Mouse (Mus musculus): ENCODE results near the gene Thtpa. TPM values are rescaled to one million over a fixed set of nuclear protein-coding genes. Genes with fewer than 3 reads are reported as not detected.

Gene Thtpa
- polyA plus RNA-seq, 1 experiment, result 12.3 TPM

- Histone ChIP-seq H3K27ac (ENCODE audit: insufficient read depth, low read depth, low read length) (no peak overlapping the region), H3K4me1 (ENCODE audit: control insufficient read depth, insufficient read depth, low read length) (peaks cover 14% of the 10 kb centered on the region), H3K4me3 (ENCODE audit: insufficient read depth, low read length) (no peak overlapping the region)
- TF ChIP-seq CTCF (IDR thresholded peaks at IDR 0.05; ENCODE audit: low read depth, low read length) (no peak), POLR2A (IDR thresholded peaks at IDR 0.05; ENCODE audit: borderline replicate concordance, low read depth, low read length) (no peak)
These were observed 9.8 kb downstream of the Thtpa start for GRCm38 (mm10) chr14:55104365-55104764.

GRCm38 (mm10) chr14:55105386-55105785 is 10.8 kb downstream of the Thtpa start:
- Histone ChIP-seq H3K4me3 (ENCODE audit: insufficient read depth, low read length) (peak overlapping the region; percentile 79), H3K27ac (ENCODE audit: insufficient read depth, low read depth, low read length) (peak overlapping the region; percentile 35; the same call in 1 of the 2 replicates)

GRCm38 (mm10) chr14:55105836-55106809 is 11.5 kb downstream of the Thtpa start, which contains the start of gene Ap1g2:
Ap1g2 (minus strand) TSS chr14:55106593.
- TF ChIP-seq POLR2A (IDR thresholded peaks at IDR 0.05; ENCODE audit: borderline replicate concordance, low read depth, low read length) (no peak), CTCF (IDR thresholded peaks at IDR 0.05; ENCODE audit: low read depth, low read length) (no peak)
- peak within 1 kb of the TSS; percentile 79 for H3K4me3 ChIP-seq (ENCODE audit: insufficient read depth, low read length)
- H3K27ac ChIP-seq (ENCODE audit: insufficient read depth, low read depth, low read length), result peak within 1 kb of the TSS; percentile 77
- peaks cover 14% of the 10 kb centered on the region for H3K4me1 ChIP-seq (ENCODE audit: control insufficient read depth, insufficient read depth, low read length)

More at GRCm38 (mm10) chr14:55105386-55105785, 10.8 kb downstream of the Thtpa start:
- peaks cover 14% of the 10 kb centered on the region for H3K4me1 ChIP-seq (ENCODE audit: control insufficient read depth, insufficient read depth, low read length)
- no peak for TF ChIP-seq POLR2A (IDR thresholded peaks at IDR 0.05; ENCODE audit: borderline replicate concordance, low read depth, low read length)
- TF ChIP-seq CTCF (IDR thresholded peaks at IDR 0.05; ENCODE audit: low read depth, low read length), result no peak

- TF ChIP-seq POLR2A (IDR thresholded peaks at IDR 0.05; ENCODE audit: borderline replicate concordance, low read depth, low read length) (no peak), CTCF (IDR thresholded peaks at IDR 0.05; ENCODE audit: low read depth, low read length) (no peak)
- Histone ChIP-seq H3K4me1 (ENCODE audit: control insufficient read depth, insufficient read depth, low read length) (peaks cover 14% of the 10 kb centered on the region), H3K4me3 (ENCODE audit: insufficient read depth, low read length) (no peak overlapping the region), H3K27ac (ENCODE audit: insufficient read depth, low read depth, low read length) (0 out of 2 replicates have a peak overlapping the region, but pooled peaks have one; percentile 6)
These were observed 12.4 kb downstream of the Thtpa start for GRCm38 (mm10) chr14:55106990-55107389.

GRCm38 (mm10) chr14:55108202-55108870 is 13.8 kb downstream of the Thtpa start:
- Histone ChIP-seq H3K4me1 (ENCODE audit: control insufficient read depth, insufficient read depth, low read length) (peaks cover 14% of the 10 kb centered on the region), H3K27ac (ENCODE audit: insufficient read depth, low read depth, low read length) (no peak overlapping the region), H3K4me3 (ENCODE audit: insufficient read depth, low read length) (no peak overlapping the region)
- TF ChIP-seq CTCF (IDR thresholded peaks at IDR 0.05; ENCODE audit: low read depth, low read length) (no peak), POLR2A (IDR thresholded peaks at IDR 0.05; ENCODE audit: borderline replicate concordance, low read depth, low read length) (no peak)

GRCm38 (mm10) chr14:55109048-55109873 is 14.7 kb downstream of the Thtpa start:
- no peak overlapping the region for H3K27ac ChIP-seq (ENCODE audit: insufficient read depth, low read depth, low read length)
- H3K4me1 ChIP-seq (ENCODE audit: control insufficient read depth, insufficient read depth, low read length), result peaks cover 17% of the 10 kb centered on the region
- H3K4me3 ChIP-seq (ENCODE audit: insufficient read depth, low read length), result no peak overlapping the region
- no peak for TF ChIP-seq POLR2A (IDR thresholded peaks at IDR 0.05; ENCODE audit: borderline replicate concordance, low read depth, low read length)
- no peak for TF ChIP-seq CTCF (IDR thresholded peaks at IDR 0.05; ENCODE audit: low read depth, low read length)

- Histone ChIP-seq H3K4me3 (ENCODE audit: insufficient read depth, low read length) (no peak overlapping the region), H3K27ac (ENCODE audit: insufficient read depth, low read depth, low read length) (no peak overlapping the region), H3K4me1 (ENCODE audit: control insufficient read depth, insufficient read depth, low read length) (peaks cover 14% of the 10 kb centered on the region)
- TF ChIP-seq CTCF (IDR thresholded peaks at IDR 0.05; ENCODE audit: low read depth, low read length) (no peak), POLR2A (IDR thresholded peaks at IDR 0.05; ENCODE audit: borderline replicate concordance, low read depth, low read length) (no peak)
These were observed 15.5 kb downstream of the Thtpa start for GRCm38 (mm10) chr14:55110076-55110475.

GRCm38 (mm10) chr14:55111720-55112119 is 17.1 kb downstream of the Thtpa start:
- H3K4me1 ChIP-seq (ENCODE audit: control insufficient read depth, insufficient read depth, low read length), result peaks cover 8% of the 10 kb centered on the region

More at GRCm38 (mm10) chr14:55111720-55112119, 17.1 kb downstream of the Thtpa start:
- Histone ChIP-seq H3K27ac (ENCODE audit: insufficient read depth, low read depth, low read length) (no peak overlapping the region), H3K4me3 (ENCODE audit: insufficient read depth, low read length) (no peak overlapping the region)
- TF ChIP-seq POLR2A (IDR thresholded peaks at IDR 0.05; ENCODE audit: borderline replicate concordance, low read depth, low read length), result no peak
- TF ChIP-seq CTCF (IDR thresholded peaks at IDR 0.05; ENCODE audit: low read depth, low read length), result no peak
